Mouse (Mus musculus): ENCODE data around the gene Kcnk5.

The Kcnk5 gene

DNA sequence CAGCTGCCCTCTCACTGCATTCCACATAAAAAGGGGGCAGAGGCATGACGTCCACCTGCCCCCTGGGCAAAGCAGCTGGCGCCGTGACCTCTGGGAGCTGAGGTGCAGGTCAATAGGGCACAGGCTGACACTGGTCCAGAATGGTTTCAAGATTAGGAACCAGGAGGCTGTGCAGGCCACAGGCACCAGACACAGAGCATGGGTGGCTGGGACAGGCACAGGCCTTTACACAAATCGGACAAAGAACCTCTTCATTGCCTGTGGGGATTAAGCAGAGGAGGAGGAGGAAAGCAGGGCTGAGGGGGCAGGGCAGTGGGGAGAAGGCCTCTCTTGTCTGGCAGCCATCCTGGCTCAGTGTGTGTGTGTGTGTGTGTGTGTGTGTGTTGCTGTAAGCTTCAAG, 37.5 kb downstream of the Kcnk5 start:
- H3K27me3 ChIP-seq (ENCODE audit: insufficient read depth, low read length) = no peaks in the 10 kb centered on the region
- peaks cover 99% of the 10 kb centered on the region for H3K36me3 ChIP-seq (ENCODE audit: insufficient read depth, low read length)
- H3K4me1 ChIP-seq (replicated peaks; ENCODE audit: low read depth, low read length) = peaks cover 99% of the 10 kb centered on the region
- TF ChIP-seq CTCF (conservative IDR thresholded peaks at IDR 0.05; ENCODE audit: low read length) (no peak), NANOG (IDR thresholded peaks at IDR 0.05; ENCODE audit: borderline replicate concordance, low read length) (no peak), POU5F1 (IDR thresholded peaks at IDR 0.05; ENCODE audit: borderline replicate concordance, low read length) (no peak)
- no peaks in the 10 kb centered on the region for H3K9me3 ChIP-seq (ENCODE audit: low read length)
- no peak overlapping the region for H3K4me3 ChIP-seq (replicated peaks; ENCODE audit: low read length)

DNA sequence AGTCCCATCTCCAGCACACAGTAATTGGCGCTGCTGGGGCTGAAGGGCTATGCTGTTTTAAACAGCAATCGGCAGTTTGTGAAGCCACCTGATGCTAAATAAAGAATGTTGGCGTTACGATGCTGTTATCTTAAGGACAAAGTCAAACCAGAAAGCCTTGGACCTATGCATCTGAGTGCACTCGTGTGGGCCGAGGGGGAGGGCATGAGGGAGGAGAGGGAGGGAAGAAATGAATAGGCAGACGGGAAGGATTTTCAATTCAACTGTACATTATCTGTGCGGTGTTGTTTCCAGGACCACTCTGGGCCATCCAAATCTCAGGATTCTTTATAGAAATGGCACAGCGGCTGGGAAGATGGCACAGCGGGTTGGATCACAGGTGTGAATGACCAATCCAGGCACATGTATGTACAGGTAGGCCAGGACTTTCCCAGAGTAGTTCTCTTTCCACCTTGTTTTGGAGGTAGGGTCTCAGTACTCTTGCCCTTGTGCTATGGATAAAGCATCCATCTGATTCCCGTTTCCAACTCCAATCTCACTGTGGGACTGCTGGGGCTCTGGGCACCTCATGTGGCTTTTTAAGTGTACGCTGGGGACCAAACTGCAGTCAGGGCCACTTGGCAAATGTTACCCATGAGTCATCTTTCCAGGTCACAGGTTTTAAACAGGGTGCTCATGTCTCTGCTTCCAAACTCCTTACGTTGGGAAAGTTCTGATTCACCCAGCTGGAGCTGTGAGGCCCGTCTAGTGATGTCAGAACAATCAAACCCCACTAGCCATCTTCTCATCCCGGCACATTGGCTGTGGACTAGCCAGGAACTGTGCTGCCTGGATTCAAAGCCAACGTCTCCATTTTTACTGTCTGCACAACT, 42.9 kb downstream of the Kcnk5 start, which contains the start of gene Saysd1:
Saysd1 (minus strand) TSS at position 51 of the 872 bp plus-strand sequence.
- Histone ChIP-seq H3K4me1 (replicated peaks; ENCODE audit: low read depth, low read length) (peaks cover 91% of the 10 kb centered on the region), H3K9me3 (ENCODE audit: low read length) (no peaks in the 10 kb centered on the region), H3K36me3 (ENCODE audit: insufficient read depth, low read length) (peaks cover 62% of the 10 kb centered on the region), H3K27me3 (ENCODE audit: insufficient read depth, low read length) (no peaks in the 10 kb centered on the region), H3K4me3 (replicated peaks; ENCODE audit: low read length) (0 out of 2 replicates have a peak within 1 kb of the TSS, but pooled peaks have one; percentile 7)
- TF ChIP-seq CTCF (conservative IDR thresholded peaks at IDR 0.05; ENCODE audit: low read length) (no peak), POU5F1 (IDR thresholded peaks at IDR 0.05; ENCODE audit: borderline replicate concordance, low read length) (no peak), NANOG (IDR thresholded peaks at IDR 0.05; ENCODE audit: borderline replicate concordance, low read length) (no peak)

DNA sequence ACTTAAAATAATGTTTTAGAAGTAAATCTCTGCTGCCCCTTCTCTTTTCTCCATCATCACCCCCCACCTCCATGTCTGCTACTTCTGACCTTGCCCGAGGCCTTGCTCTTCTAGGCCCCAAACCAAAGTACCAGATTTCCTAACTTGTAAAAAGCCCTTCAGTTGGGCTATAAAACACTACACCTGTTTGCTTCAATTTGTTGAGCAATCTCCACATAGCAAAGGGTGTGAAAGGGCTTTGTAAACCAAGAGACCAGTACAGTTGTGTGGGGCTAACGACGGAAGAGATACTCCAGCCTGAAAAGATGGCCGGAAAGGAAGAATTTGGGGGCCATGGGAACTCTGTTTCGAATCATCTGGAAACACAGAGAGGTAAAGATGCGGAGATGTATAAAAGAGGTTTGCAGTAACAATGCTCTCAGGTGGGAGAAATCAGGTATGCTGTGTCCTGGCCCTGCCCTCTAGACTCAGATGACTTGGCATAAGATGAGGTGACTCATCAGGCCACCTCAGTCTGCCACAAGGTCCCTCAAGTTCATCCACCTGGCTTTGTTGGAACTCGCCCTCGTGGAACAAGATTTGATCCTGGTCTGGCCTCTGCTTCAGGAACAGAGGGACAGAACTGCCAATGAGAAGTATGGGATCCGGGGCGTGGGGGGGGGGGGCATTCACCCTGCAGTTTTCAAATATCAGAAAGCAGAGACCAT, 46.5 kb downstream of the Kcnk5 start:
- H3K9me3 ChIP-seq (ENCODE audit: low read length) = peaks cover 7% of the 10 kb centered on the region
- H3K36me3 ChIP-seq (ENCODE audit: insufficient read depth, low read length) = peaks cover 26% of the 10 kb centered on the region
- peaks cover 60% of the 10 kb centered on the region for H3K4me1 ChIP-seq (replicated peaks; ENCODE audit: low read depth, low read length)
- TF ChIP-seq POU5F1 (IDR thresholded peaks at IDR 0.05; ENCODE audit: borderline replicate concordance, low read length) (no peak), NANOG (IDR thresholded peaks at IDR 0.05; ENCODE audit: borderline replicate concordance, low read length) (no peak), CTCF (conservative IDR thresholded peaks at IDR 0.05; ENCODE audit: low read length) (no peak)
- H3K4me3 ChIP-seq (replicated peaks; ENCODE audit: low read length) = no peak overlapping the region
- H3K27me3 ChIP-seq (ENCODE audit: insufficient read depth, low read length) = no peaks in the 10 kb centered on the region

DNA sequence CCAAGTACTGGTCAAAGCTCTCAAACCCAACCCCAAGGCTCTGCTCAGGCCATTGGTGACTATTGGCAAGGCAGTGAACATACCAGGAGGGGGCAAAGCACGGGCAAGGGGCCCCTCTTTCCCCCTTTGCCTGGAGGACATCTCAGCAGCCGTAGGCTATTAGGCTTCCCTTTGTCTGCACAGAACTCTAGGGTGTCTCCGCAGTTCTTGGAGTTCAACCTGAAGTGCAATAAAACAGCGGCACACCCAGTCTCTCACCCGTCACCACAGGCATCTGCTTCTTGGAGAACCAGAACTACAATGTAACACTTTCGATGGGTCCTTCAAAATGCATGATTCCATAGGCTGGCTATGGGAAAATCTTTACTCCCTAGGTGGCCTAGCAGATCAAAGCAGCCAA, 53.4 kb downstream of the Kcnk5 start:
- peaks cover 7% of the 10 kb centered on the region for H3K9me3 ChIP-seq (ENCODE audit: low read length)
- TF ChIP-seq POU5F1 (IDR thresholded peaks at IDR 0.05; ENCODE audit: borderline replicate concordance, low read length) (no peak), NANOG (IDR thresholded peaks at IDR 0.05; ENCODE audit: borderline replicate concordance, low read length) (no peak), CTCF (conservative IDR thresholded peaks at IDR 0.05; ENCODE audit: low read length) (no peak)
- peak overlapping the region; percentile 61; the same call in 1 of the 2 replicates for H3K4me3 ChIP-seq (replicated peaks; ENCODE audit: low read length)
- H3K36me3 ChIP-seq (ENCODE audit: insufficient read depth, low read length) = no peaks in the 10 kb centered on the region
- H3K4me1 ChIP-seq (replicated peaks; ENCODE audit: low read depth, low read length) = peaks cover 33% of the 10 kb centered on the region
- peaks cover 9% of the 10 kb centered on the region for H3K27me3 ChIP-seq (ENCODE audit: insufficient read depth, low read length)

GRCm38 (mm10) chr14:20127406-20128087, 54.1 kb downstream of the Kcnk5 start:
- Histone ChIP-seq H3K4me1 (replicated peaks; ENCODE audit: low read depth, low read length) (peaks cover 33% of the 10 kb centered on the region), H3K36me3 (ENCODE audit: insufficient read depth, low read length) (no peaks in the 10 kb centered on the region), H3K27me3 (ENCODE audit: insufficient read depth, low read length) (peaks cover 9% of the 10 kb centered on the region), H3K9me3 (ENCODE audit: low read length) (peaks cover 1% of the 10 kb centered on the region), H3K4me3 (replicated peaks; ENCODE audit: low read length) (peak overlapping the region; percentile 61)
- TF ChIP-seq CTCF (conservative IDR thresholded peaks at IDR 0.05; ENCODE audit: low read length) = peak; percentile 37
- no peak for TF ChIP-seq NANOG (IDR thresholded peaks at IDR 0.05; ENCODE audit: borderline replicate concordance, low read length)

- TF ChIP-seq POU5F1 (IDR thresholded peaks at IDR 0.05; ENCODE audit: borderline replicate concordance, low read length) (no peak), NANOG (IDR thresholded peaks at IDR 0.05; ENCODE audit: borderline replicate concordance, low read length) (no peak), CTCF (conservative IDR thresholded peaks at IDR 0.05; ENCODE audit: low read length) (no peak)
- Histone ChIP-seq H3K27me3 (ENCODE audit: insufficient read depth, low read length) (peaks cover 15% of the 10 kb centered on the region), H3K36me3 (ENCODE audit: insufficient read depth, low read length) (no peaks in the 10 kb centered on the region), H3K9me3 (ENCODE audit: low read length) (no peaks in the 10 kb centered on the region), H3K4me1 (replicated peaks; ENCODE audit: low read depth, low read length) (peaks cover 32% of the 10 kb centered on the region), H3K4me3 (replicated peaks; ENCODE audit: low read length) (peak overlapping the region; percentile 45)
These were observed 60.7 kb downstream of the Kcnk5 start for GRCm38 (mm10) chr14:20120868-20121267.

DNA sequence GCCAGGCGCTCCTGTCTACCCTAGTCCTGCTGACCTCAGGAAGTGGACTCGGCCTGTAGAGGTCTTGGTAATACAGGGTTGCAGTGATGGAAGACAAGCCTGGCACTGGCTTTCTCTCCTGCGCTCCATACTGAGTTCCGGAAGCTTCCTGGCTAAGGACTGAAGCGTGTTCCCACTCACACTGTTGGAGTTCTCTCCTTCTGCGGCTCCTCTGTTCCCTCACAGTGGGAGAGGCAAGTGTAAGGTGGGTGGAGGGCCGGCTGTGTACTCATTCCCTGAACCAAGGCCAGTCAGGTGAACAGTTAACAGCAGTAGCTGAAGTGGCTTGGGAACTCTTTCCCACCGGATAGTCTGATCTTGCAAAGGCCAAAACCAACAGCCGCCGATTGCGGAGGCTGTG, 61.6 kb downstream of the Kcnk5 start:
- no peaks in the 10 kb centered on the region for H3K9me3 ChIP-seq (ENCODE audit: low read length)

DNA sequence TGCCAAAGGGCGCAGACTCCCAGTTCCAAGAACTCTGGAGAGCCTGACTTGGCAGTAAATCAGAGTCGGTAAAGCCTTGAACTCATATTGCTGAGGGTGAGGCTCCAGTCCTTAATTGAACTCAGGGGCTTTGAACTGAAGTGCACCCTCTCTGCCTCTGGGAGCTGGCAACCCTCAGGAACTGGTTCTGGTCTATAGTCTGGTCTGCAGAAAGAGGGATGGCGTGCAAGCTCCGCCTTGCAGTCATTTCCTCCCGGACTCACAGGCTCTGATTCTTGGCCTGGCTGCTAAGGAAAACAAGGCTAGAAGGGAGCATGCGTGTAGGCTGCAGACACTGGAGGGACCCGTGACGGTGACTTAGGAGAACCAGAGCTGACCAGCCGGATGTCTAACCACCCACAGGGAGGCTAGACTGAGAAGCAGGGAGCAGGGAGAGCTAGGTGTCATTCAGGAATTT, 65.4 kb downstream of the Kcnk5 start:
- TF ChIP-seq CTCF (conservative IDR thresholded peaks at IDR 0.05; ENCODE audit: low read length) = no peak
- peaks cover 6% of the 10 kb centered on the region; the same call in 1 of the 2 replicates for H3K27me3 ChIP-seq (ENCODE audit: insufficient read depth, low read length)
- peak overlapping the region; percentile 1; the same call in 1 of the 2 replicates for H3K4me3 ChIP-seq (replicated peaks; ENCODE audit: low read length)
- H3K36me3 ChIP-seq (ENCODE audit: insufficient read depth, low read length) = no peaks in the 10 kb centered on the region
- H3K4me1 ChIP-seq (replicated peaks; ENCODE audit: low read depth, low read length) = peaks cover 56% of the 10 kb centered on the region
- H3K9me3 ChIP-seq (ENCODE audit: low read length) = no peaks in the 10 kb centered on the region

More for the DNA sequence above, 61.6 kb downstream of the Kcnk5 start:
- Histone ChIP-seq H3K4me3 (replicated peaks; ENCODE audit: low read length) (peak overlapping the region; percentile 45), H3K4me1 (replicated peaks; ENCODE audit: low read depth, low read length) (peaks cover 40% of the 10 kb centered on the region), H3K36me3 (ENCODE audit: insufficient read depth, low read length) (no peaks in the 10 kb centered on the region), H3K27me3 (ENCODE audit: insufficient read depth, low read length) (peaks cover 15% of the 10 kb centered on the region)
- TF ChIP-seq CTCF (conservative IDR thresholded peaks at IDR 0.05; ENCODE audit: low read length) (no peak), POU5F1 (IDR thresholded peaks at IDR 0.05; ENCODE audit: borderline replicate concordance, low read length) (no peak), NANOG (IDR thresholded peaks at IDR 0.05; ENCODE audit: borderline replicate concordance, low read length) (no peak)

All from E14TG2a.4 (cell line).